Mouse (Mus musculus) heart, adult 8-10 months (tissue): ENCODE data around the gene Mrpl51. TPM values are rescaled to one million over a fixed set of nuclear protein-coding genes. Genes with fewer than 3 reads are reported as not detected.

Experiments used
- DNase-seq: peaks from one replicate; pipeline ENCODE4 v3.0.0; 2022; ENCODE audit warnings: low spot score
- total RNA-seq, 4 experiments: library from RNA; stranded (reverse); gene quantifications; 2 replicates each; pipeline ENCODE4 v1.2.4; 2022

Mrpl51 gene
- total RNA-seq = 100 to 1,000 TPM; 313 to 324 (median 318) TPM

GRCm38 (mm10) chr6:125191332-125192015, at the start of gene Mrpl51, which contains the start of gene Ncapd2:
Mrpl51 (plus strand) TSS chr6:125191801.
Ncapd2 (minus strand) TSS chr6:125191701.
- DNase-seq = peak; percentile 95

- DNase-seq = no peak
Measured at GRCm38 (mm10) chr6:125142436-125142835, 49.2 kb upstream of the Mrpl51 start.

GRCm38 (mm10) chr6:125143128-125143527, 48.5 kb upstream of the Mrpl51 start:
- no peak for DNase-seq

DNA sequence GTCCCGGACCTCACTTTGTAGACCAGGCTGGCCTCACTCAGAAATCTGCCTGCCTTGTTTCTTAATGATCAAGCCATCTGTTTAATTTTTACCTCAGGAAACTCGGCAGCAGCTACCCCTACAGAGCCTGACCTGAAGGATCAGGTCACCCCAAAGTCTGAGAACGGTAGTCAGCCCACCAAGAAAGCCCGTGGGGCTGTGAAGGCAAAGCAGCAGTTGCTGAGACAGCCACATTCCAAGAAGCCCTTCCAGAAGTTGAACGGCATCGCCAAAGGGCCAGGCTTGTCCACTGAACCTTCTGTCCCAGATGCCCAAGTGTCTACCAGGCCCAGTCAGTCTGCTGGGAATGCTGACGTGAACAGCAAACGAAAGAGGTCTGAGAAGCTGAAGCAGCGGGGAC, 47.7 kb upstream of the Mrpl51 start:
- no peak for DNase-seq

DNA sequence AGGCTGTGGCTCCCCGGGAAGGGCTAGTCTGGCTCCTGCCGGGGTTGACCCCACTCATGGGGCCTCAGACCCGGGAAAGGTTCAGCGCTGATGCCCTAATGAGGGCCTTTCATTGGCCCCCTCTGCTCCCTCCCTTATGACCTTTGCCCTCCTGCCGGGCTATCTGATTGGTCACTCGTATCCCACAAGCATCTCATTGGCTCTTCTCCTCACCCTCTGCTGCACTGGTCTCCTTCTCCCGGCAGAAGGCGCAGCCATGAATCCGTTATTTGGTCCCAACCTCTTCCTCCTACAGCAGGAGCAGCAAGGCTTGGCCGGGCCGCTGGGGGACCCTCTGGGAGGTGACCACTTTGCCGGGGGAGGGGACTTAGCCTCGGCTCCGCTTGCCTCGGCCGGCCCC, 46.6 kb upstream of the Mrpl51 start, which contains the start of gene Iffo1:
Gene Iffo1, plus strand, starts transcription at position 241 of the 400 bp plus-strand sequence.
- DNase-seq = peak; percentile 92

DNA sequence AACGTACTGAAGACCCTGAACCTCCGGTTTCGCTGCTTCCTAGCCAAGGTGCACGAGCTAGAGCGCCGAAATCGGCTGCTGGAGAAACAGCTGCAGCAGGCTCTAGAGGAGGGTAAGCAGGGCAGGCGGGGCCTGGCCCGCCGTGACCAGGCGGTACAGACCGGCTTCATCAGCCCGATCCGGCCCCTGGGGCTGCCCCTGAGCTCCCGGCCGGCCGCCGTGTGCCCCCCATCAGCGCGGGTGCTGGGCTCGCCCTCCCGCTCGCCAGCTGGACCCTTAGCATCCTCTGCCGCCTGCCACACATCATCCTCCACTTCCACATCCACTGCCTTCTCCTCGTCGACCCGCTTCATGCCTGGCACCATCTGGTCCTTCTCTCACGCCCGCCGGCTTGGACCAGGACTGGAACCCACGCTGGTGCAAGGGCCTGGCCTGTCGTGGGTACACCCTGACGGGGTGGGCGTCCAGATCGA, 46.1 kb upstream of the Mrpl51 start:
- no peak for DNase-seq

DNA sequence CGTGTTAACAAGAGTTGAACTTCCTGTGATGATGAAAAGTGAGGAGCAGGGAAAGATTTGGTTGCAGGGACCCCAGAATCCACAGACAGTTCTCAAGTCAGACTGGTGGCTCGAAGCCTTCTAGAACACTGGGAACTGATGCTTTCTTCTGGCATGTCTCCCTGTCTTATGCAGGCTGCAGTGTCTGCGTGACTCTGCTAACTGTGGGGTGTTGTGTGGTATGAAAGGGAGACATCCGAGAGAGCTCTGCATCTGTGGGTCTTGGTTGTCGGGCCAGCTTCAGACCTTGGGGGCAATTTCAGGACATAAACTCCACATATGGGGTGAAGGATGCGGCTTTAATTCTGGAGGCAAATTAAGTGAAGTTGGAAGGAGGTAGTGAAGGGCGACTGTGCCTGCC, 45.5 kb upstream of the Mrpl51 start:
- no peak for DNase-seq

GRCm38 (mm10) chr6:125146797-125147196, 44.8 kb upstream of the Mrpl51 start:
- DNase-seq = peak; percentile 64

DNA sequence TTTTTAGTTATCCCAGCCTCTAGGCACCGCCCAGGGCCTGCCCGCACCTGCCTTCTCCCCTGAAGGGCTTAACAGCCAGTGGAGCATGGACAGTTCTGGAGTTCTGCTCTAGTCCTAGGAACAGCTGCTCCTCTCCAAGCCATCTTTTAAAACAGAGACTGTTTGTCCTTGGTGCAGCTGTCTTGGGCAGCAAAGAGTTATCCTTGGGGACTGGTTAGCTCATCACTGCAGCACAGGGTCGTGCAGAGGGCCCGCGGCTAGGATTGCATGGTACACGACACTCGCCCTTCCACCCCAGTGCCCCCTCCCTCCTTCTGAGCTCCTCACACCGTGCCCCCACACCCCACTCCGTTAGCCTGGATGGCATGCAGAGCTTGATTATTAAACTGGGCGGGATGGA, 44.3 kb upstream of the Mrpl51 start:
- DNase-seq = no peak

DNA sequence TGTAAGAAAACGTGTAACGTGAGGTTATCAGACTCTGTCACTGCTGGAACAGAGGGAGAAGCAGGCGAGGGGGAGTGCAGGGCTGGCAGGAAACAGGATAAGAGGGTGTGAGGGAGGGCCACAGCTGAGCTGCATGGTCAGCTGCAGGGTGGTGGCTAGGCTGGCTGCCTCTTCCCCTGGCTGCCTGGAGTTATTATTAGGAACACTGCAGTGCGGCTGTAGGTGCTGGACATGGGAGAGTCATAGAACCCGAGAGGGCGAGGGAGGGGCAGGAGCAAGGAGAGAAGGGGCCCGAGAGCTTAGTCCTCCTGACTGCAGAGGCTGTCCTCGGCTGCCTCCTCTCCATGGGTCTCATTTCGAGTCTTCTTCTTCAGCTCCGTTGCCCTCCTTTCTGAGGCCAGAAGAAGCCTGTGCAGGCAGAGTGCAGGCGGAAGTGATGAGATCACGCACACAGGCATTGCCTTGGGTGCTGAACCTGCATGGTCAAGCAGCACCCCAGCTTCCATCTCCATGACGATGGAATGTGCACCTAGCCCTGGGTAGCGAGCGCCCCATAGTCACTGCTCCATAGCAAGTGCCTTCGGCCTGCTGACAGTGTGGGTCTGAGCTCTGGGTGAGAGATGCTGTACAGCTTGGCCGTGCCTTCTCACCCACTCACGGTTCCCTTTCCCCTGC, 43.2 kb upstream of the Mrpl51 start:
- DNase-seq = peak; percentile 73

- no peak for DNase-seq
Measured at GRCm38 (mm10) chr6:125148926-125149568, 42.6 kb upstream of the Mrpl51 start.

- no peak for DNase-seq
Measured at GRCm38 (mm10) chr6:125149569-125149950, 42.0 kb upstream of the Mrpl51 start.

GRCm38 (mm10) chr6:125152212-125153017, 39.2 kb upstream of the Mrpl51 start:
- DNase-seq = no peak

DNA sequence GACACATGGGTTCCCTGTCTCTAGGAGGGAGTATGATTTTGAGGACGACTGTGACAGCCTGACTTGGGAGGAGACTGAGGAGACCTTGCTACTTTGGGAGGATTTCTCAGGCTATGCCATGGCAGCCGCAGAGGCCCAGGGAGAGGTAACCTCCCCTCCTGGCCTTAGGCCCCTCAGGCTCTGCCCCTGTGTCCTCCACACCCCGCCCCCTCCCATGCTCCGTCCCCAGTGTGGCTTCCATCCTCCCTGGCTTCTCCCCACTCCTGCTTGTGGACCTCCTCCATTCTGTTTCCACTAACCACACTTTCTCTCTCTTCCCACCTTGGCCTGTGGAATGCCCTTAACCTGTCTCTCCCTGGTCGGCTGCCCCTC, 38.6 kb upstream of the Mrpl51 start:
- DNase-seq = no peak

- DNase-seq = no peak
Measured at GRCm38 (mm10) chr6:125153682-125154081, 37.9 kb upstream of the Mrpl51 start.

DNA sequence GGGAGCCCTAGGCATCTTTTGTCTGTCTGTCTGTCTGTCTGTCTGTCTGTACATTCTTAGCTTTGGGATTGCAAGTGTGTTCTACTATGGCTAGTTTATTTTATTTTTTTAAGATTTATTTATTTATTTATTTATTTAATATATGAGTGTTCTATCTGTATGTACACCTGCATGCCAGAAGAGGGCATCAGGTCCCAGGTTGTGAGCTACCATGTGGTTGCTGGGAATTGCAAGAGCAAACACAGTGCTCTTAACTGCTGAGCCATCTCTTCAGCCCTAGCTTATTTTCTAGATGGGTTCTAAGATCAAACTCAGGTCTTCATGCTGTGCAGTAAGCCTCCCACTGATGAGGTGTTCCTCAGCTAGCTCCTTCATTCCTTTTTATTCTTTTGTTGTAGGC, 37.1 kb upstream of the Mrpl51 start:
- DNase-seq = no peak

GRCm38 (mm10) chr6:125155262-125155661, 36.3 kb upstream of the Mrpl51 start:
- no peak for DNase-seq

GRCm38 (mm10) chr6:125156491-125156890, 35.1 kb upstream of the Mrpl51 start:
- no peak for DNase-seq

DNA sequence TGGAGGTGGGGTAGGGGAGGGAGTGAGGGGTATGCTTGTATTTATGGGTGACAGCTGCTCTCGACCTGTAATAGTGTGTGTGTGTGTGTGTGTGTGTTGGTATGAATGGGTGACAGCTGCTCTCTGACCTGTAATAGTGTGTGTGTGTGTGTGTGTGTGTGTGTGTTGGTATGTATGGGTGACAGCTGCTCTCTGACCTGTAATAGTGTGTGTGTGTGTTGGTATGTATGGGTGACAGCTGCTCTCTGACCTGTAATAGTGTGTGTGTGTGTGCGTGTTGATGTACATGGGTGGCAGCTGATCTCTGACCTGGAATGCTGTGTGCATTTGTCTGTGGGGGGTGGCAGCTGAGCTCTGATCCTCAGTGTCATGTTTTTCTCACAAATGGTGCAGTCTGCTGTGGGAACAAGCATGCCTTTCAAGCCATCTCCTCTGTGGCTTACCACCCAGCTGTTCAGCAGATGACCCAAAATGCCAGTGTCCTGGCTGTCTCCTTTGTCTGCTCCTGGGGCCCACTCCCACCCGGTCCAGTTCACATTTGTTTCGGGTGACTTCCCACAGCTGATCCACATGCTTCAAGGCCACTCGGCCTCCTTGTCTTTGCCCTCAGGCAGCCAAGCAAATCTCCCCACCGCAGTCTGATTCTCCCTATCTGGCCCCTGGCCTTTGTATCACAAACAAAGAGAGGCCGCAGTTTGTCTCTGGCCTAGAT, 34.5 kb upstream of the Mrpl51 start:
- DNase-seq = no peak

- no peak for DNase-seq
Measured at GRCm38 (mm10) chr6:125158944-125159492, 32.6 kb upstream of the Mrpl51 start.
